Mouse (Mus musculus): ENCODE results near the gene Nphp4. TPM values are rescaled to one million over a fixed set of nuclear protein-coding genes. Genes with fewer than 3 reads are reported as not detected.

Nphp4 gene
- polyA plus RNA-seq, 1 experiment from 2014 or later = 5.3 TPM

- no peaks in the 10 kb centered on the region for H3K9me3 ChIP-seq
- no peaks in the 10 kb centered on the region for H3K36me3 ChIP-seq
- H3K4me2 ChIP-seq = no peak overlapping the region
- H3K4me1 ChIP-seq (replicated peaks) = peaks cover 30% of the 10 kb centered on the region
- no peak overlapping the region for H3K4me3 ChIP-seq
- H3K27ac ChIP-seq = peak overlapping the region; percentile 66
- WGBS = 68% methylated on average over 12 of the region's 12 CpGs
- H3K27me3 ChIP-seq = no peaks in the 10 kb centered on the region
- H3K9ac ChIP-seq = no peak overlapping the region
- no peak for ATAC-seq (ENCODE audit: low FRiP score)
Measured at GRCm38 (mm10) chr4:152454153-152454552, 22.4 kb upstream of the Nphp4 start.

- WGBS = 73% methylated on average over 18 of the region's 18 CpGs
- Histone ChIP-seq H3K9me3 (no peaks in the 10 kb centered on the region), H3K4me2 (no peak overlapping the region), H3K4me1 (replicated peaks) (peaks cover 30% of the 10 kb centered on the region), H3K9ac (0 out of 2 replicates have a peak overlapping the region, but pooled peaks have one; percentile 19), H3K4me3 (no peak overlapping the region), H3K27me3 (no peaks in the 10 kb centered on the region), H3K36me3 (no peaks in the 10 kb centered on the region), H3K27ac (peak overlapping the region; percentile 66)
- ATAC-seq (ENCODE audit: low FRiP score) = no peak
Measured at GRCm38 (mm10) chr4:152456609-152457008, 19.9 kb upstream of the Nphp4 start.

GRCm38 (mm10) chr4:152457673-152458072, 18.8 kb upstream of the Nphp4 start:
- ATAC-seq (ENCODE audit: low FRiP score) = no peak
- no peaks in the 10 kb centered on the region for H3K27me3 ChIP-seq
- H3K4me3 ChIP-seq = no peak overlapping the region
- no peaks in the 10 kb centered on the region for H3K9me3 ChIP-seq
- peaks cover 31% of the 10 kb centered on the region for H3K4me1 ChIP-seq (replicated peaks)
- no peak overlapping the region for H3K4me2 ChIP-seq
- H3K36me3 ChIP-seq = no peaks in the 10 kb centered on the region
- WGBS = 93% methylated on average over 4 of the region's 4 CpGs
- no peak overlapping the region for H3K27ac ChIP-seq
- no peak overlapping the region for H3K9ac ChIP-seq

GRCm38 (mm10) chr4:152462516-152462915, 14.0 kb upstream of the Nphp4 start:
- H3K9ac ChIP-seq = no peak overlapping the region
- no peaks in the 10 kb centered on the region for H3K27me3 ChIP-seq
- H3K4me1 ChIP-seq (replicated peaks) = peaks cover 24% of the 10 kb centered on the region
- ATAC-seq (ENCODE audit: low FRiP score) = no peak
- H3K9me3 ChIP-seq = no peaks in the 10 kb centered on the region
- WGBS = 86% methylated on average over 12 of the region's 12 CpGs
- H3K4me2 ChIP-seq = no peak overlapping the region
- no peak overlapping the region for H3K27ac ChIP-seq
- no peak overlapping the region for H3K4me3 ChIP-seq
- no peaks in the 10 kb centered on the region for H3K36me3 ChIP-seq

- no peaks in the 10 kb centered on the region for H3K9me3 ChIP-seq
- 89% methylated on average over 9 of the region's 9 CpGs for WGBS
- H3K4me1 ChIP-seq (replicated peaks) = peaks cover 30% of the 10 kb centered on the region
- no peak overlapping the region for H3K4me2 ChIP-seq
- H3K9ac ChIP-seq = no peak overlapping the region
- no peak for ATAC-seq (ENCODE audit: low FRiP score)
- no peak overlapping the region for H3K27ac ChIP-seq
- no peaks in the 10 kb centered on the region for H3K36me3 ChIP-seq
- H3K27me3 ChIP-seq = no peaks in the 10 kb centered on the region
- no peak overlapping the region for H3K4me3 ChIP-seq
Measured at GRCm38 (mm10) chr4:152463147-152463546, 13.4 kb upstream of the Nphp4 start.

- H3K9ac ChIP-seq = no peak overlapping the region
- H3K4me3 ChIP-seq = no peak overlapping the region
- H3K4me1 ChIP-seq (replicated peaks) = peaks cover 30% of the 10 kb centered on the region
- peak overlapping the region; percentile 60; the same call in 1 of the 2 replicates for H3K27ac ChIP-seq
- WGBS = 35% methylated on average over 8 of the region's 8 CpGs
- H3K36me3 ChIP-seq = 0 out of 2 replicates have a peak, but pooled peaks cover 3% of the 10 kb centered on the region
- H3K9me3 ChIP-seq = no peaks in the 10 kb centered on the region
- ATAC-seq (ENCODE audit: low FRiP score) = no peak
- no peaks in the 10 kb centered on the region for H3K27me3 ChIP-seq
- no peak overlapping the region for H3K4me2 ChIP-seq
Measured at GRCm38 (mm10) chr4:152465116-152465515, 11.4 kb upstream of the Nphp4 start.

GRCm38 (mm10) chr4:152466601-152467000, 9.9 kb upstream of the Nphp4 start:
- no peaks in the 10 kb centered on the region for H3K27me3 ChIP-seq
- 0 out of 2 replicates have a peak, but pooled peaks cover 1% of the 10 kb centered on the region for H3K9me3 ChIP-seq
- no peak for ATAC-seq (ENCODE audit: low FRiP score)
- H3K9ac ChIP-seq = 0 out of 2 replicates have a peak overlapping the region, but pooled peaks have one; percentile 24
- no peak overlapping the region for H3K27ac ChIP-seq
- no peak overlapping the region for H3K4me3 ChIP-seq
- H3K36me3 ChIP-seq = peaks cover 8% of the 10 kb centered on the region; the same call in 1 of the 2 replicates
- H3K4me2 ChIP-seq = no peak overlapping the region
- peaks cover 30% of the 10 kb centered on the region for H3K4me1 ChIP-seq (replicated peaks)
- WGBS = 86% methylated on average over 13 of the region's 13 CpGs

- Histone ChIP-seq H3K36me3 (peaks cover 21% of the 10 kb centered on the region), H3K4me2 (no peak overlapping the region), H3K4me1 (replicated peaks) (peaks cover 26% of the 10 kb centered on the region), H3K9ac (no peak overlapping the region), H3K27me3 (no peaks in the 10 kb centered on the region), H3K4me3 (no peak overlapping the region), H3K9me3 (peaks cover 4% of the 10 kb centered on the region), H3K27ac (no peak overlapping the region)
- no peak for ATAC-seq (ENCODE audit: low FRiP score)
- WGBS = 73% methylated on average over 6 of the region's 6 CpGs
Measured at GRCm38 (mm10) chr4:152467951-152468350, 8.6 kb upstream of the Nphp4 start.

GRCm38 (mm10) chr4:152475941-152476340, 565 bp upstream of the Nphp4 start:
- peaks cover 38% of the 10 kb centered on the region for H3K4me1 ChIP-seq (replicated peaks)
- WGBS = 81% methylated on average over 7 of the region's 7 CpGs
- H3K27ac ChIP-seq = no peak overlapping the region
- peak overlapping the region; percentile 86 for H3K4me2 ChIP-seq
- ATAC-seq (ENCODE audit: low FRiP score) = no peak
- peaks cover 4% of the 10 kb centered on the region for H3K9me3 ChIP-seq
- peaks cover 16% of the 10 kb centered on the region for H3K27me3 ChIP-seq
- peak overlapping the region; percentile 78 for H3K9ac ChIP-seq
- H3K4me3 ChIP-seq = peak overlapping the region; percentile 64
- peaks cover 17% of the 10 kb centered on the region for H3K36me3 ChIP-seq

GRCm38 (mm10) chr4:152477106-152477465, 580 bp downstream of the Nphp4 start:
- Histone ChIP-seq H3K36me3 (peaks cover 9% of the 10 kb centered on the region), H3K4me1 (replicated peaks) (peaks cover 43% of the 10 kb centered on the region), H3K4me2 (peak overlapping the region; percentile 86), H3K9ac (peak overlapping the region; percentile 78), H3K4me3 (peak overlapping the region; percentile 64), H3K27ac (peak overlapping the region; percentile 52; the same call in 1 of the 2 replicates), H3K27me3 (peaks cover 16% of the 10 kb centered on the region), H3K9me3 (no peaks in the 10 kb centered on the region; the same call in none of the 2 replicates)
- under 1% methylated on average over 20 of the region's 21 CpGs for WGBS
- no peak; the same call in none of the 2 replicates for ATAC-seq (ENCODE audit: low FRiP score)

- Histone ChIP-seq H3K9me3 (no peaks in the 10 kb centered on the region; the same call in 1 of the 2 replicates), H3K4me1 (replicated peaks) (peaks cover 43% of the 10 kb centered on the region), H3K4me3 (peak within 1 kb of the TSS; percentile 64), H3K27ac (peak within 1 kb of the TSS; percentile 94), H3K27me3 (peaks cover 16% of the 10 kb centered on the region), H3K4me2 (peak within 1 kb of the TSS; percentile 87), H3K36me3 (peaks cover 4% of the 10 kb centered on the region), H3K9ac (peak within 1 kb of the TSS; percentile 83)
- under 1% methylated on average over 62 of the region's 63 CpGs for WGBS
- peak; percentile 97 for ATAC-seq (ENCODE audit: low FRiP score)
Measured at GRCm38 (mm10) chr4:152477466-152478223, 1.1 kb downstream of the Nphp4 start, which contains the start of gene Kcnab2. Gene Kcnab2 (minus strand): TSS chr4:152477871.

GRCm38 (mm10) chr4:152478224-152478567, 1.7 kb downstream of the Nphp4 start:
- H3K9me3 ChIP-seq = no peaks in the 10 kb centered on the region
- H3K27me3 ChIP-seq = peaks cover 16% of the 10 kb centered on the region
- peak overlapping the region; percentile 64 for H3K4me3 ChIP-seq
- peak overlapping the region; percentile 87 for H3K4me2 ChIP-seq
- H3K36me3 ChIP-seq = no peaks in the 10 kb centered on the region
- peak overlapping the region; percentile 83 for H3K9ac ChIP-seq
- no peak for ATAC-seq (ENCODE audit: low FRiP score)
- under 1% methylated on average over 13 of the region's 13 CpGs for WGBS
- H3K4me1 ChIP-seq (replicated peaks) = peaks cover 46% of the 10 kb centered on the region
- peak overlapping the region; percentile 94 for H3K27ac ChIP-seq

GRCm38 (mm10) chr4:152480426-152480825, 3.9 kb downstream of the Nphp4 start:
- Histone ChIP-seq H3K4me2 (no peak overlapping the region), H3K27ac (no peak overlapping the region), H3K9me3 (no peaks in the 10 kb centered on the region), H3K36me3 (peaks cover 8% of the 10 kb centered on the region), H3K9ac (0 out of 2 replicates have a peak overlapping the region, but pooled peaks have one; percentile 83), H3K4me3 (no peak overlapping the region), H3K27me3 (peaks cover 12% of the 10 kb centered on the region), H3K4me1 (replicated peaks) (peaks cover 51% of the 10 kb centered on the region)
- no peak for ATAC-seq (ENCODE audit: low FRiP score)
- 59% methylated on average over 8 of the region's 8 CpGs for WGBS
